In the genomic region with DNA sequence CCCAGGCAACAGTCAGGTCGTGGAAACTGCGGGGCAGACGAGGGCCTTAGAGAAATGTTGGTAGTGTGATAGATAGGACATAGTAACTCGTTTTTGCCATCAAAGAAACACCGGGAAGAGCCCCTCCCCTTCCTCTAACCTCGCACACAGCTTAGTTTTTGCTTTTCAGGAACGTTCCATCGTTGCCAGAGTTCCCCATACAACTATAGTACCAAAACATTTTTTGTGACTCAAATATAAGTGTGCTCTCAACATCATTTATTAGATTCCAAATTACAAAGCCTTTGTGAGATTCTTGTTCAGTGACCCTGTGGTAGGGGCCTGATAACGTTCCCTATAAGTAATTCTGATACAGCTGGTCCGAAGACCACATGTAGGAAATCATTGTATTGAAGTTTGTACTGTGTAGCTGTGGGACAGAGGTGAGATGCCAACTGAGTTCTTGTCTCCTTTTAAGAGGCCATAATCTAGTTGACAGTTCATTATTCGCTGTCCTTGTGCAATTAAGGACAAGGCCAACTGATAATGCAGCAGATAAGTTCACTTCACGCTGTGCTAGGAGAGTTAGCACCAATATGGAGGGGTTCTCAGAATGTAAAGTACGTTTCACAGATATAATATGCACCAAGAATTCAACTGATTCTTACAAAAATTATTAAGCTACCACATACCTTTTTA, we compare ENCODE assay signal across 8 mouse cellular contexts. TPM values are rescaled to one million over a fixed set of nuclear protein-coding genes. Genes with fewer than 3 reads are reported as not detected.
DNase-seq lines count a peak whose midpoint lies in the region; ATAC-seq and TF ChIP-seq lines count a peak whose summit lies in the region.

No protein-coding gene starts in this region.

- peak overlapping the region; percentile 71 for H3K9ac ChIP-seq in liver, embryonic 12.5 days

- no peak for TF ChIP-seq POLR2A in testis, adult 2 months (IDR thresholded peaks at IDR 0.05; ENCODE audit: control insufficient read depth, low read depth, low read length)

- ATAC-seq in liver, embryonic 12.5 days = no peak
- ATAC-seq in CD4-positive, CD25-positive, alpha-beta regulatory T cell, adult 4 months = no peak

- no peak for TF ChIP-seq CTCF in gastrocnemius, adult 2 months (IDR thresholded peaks at IDR 0.05)
- TF ChIP-seq CTCF in testis, adult 2 months (IDR thresholded peaks at IDR 0.05; ENCODE audit: control insufficient read depth, insufficient read depth, insufficient replicate concordance, low read depth, low read length) = peak; percentile 8; the same call in 1 of the 2 replicates

- peak overlapping the region; percentile 89 for H3K4me2 ChIP-seq in liver, embryonic 12.5 days

- H3K36me3 ChIP-seq in testis, adult 2 months (ENCODE audit: control insufficient read depth, insufficient read depth, low read length) = no peaks in the 10 kb centered on the region
- H3K36me3 ChIP-seq in liver, embryonic 12.5 days = peaks cover 24% of the 10 kb centered on the region

- WGBS in liver, embryonic 12.5 days (ENCODE audit: insufficient replicate concordance) = 8% methylated on average over 13 of the region's 13 CpGs

- H3K4me1 ChIP-seq in testis, adult 2 months (ENCODE audit: control insufficient read depth, insufficient read depth, low read length) = peaks cover 14% of the 10 kb centered on the region
- H3K4me1 ChIP-seq in liver, embryonic 12.5 days = peaks cover 47% of the 10 kb centered on the region

- DNase-seq in gastrocnemius, adult 2 months = no peak
- DNase-seq in gastrocnemius, postnatal 25 days = no peak
- DNase-seq in testis, postnatal 10 days (ENCODE audit: low spot score) = no peak
- DNase-seq in urinary bladder, adult 18-20 months (ENCODE audit: low spot score in 2 of 2) = no peak
- no peak for DNase-seq in frontal cortex, postnatal 36 days (ENCODE audit: low spot score in 2 of 2)

- H3K4me3 ChIP-seq in gastrocnemius, adult 2 months = peak overlapping the region; percentile 94
- H3K4me3 ChIP-seq in testis, adult 2 months (ENCODE audit: control insufficient read depth, low read depth, low read length) = peak overlapping the region; percentile 96
- H3K4me3 ChIP-seq in liver, embryonic 12.5 days = peak overlapping the region; percentile 89

- H3K27ac ChIP-seq in gastrocnemius, adult 2 months = peak overlapping the region; percentile 99
- peak overlapping the region; percentile 99 for H3K27ac ChIP-seq in testis, adult 2 months (ENCODE audit: control insufficient read depth, insufficient read depth, low read depth, low read length)
- peak overlapping the region; percentile 81 for H3K27ac ChIP-seq in liver, embryonic 12.5 days

- intact Hi-C loops in gastrocnemius, adult 2 months (cut with DNase I) = loop anchor here (2.0 kb wide), 1 partner anchor 54 kb away; a partner anchor contains a TSS

- no peaks in the 10 kb centered on the region for H3K9me3 ChIP-seq in liver, embryonic 12.5 days (replicated peaks)

- H3K27me3 ChIP-seq in testis, adult 2 months (ENCODE audit: control insufficient read depth, insufficient read depth, low read length) = no peaks in the 10 kb centered on the region
- 0 out of 2 replicates have a peak, but pooled peaks cover 4% of the 10 kb centered on the region for H3K27me3 ChIP-seq in liver, embryonic 12.5 days (replicated peaks)

RNA-seq across cellular contexts. Expression of a gene that starts 0.9 kb away (rescaled TPM):
- total RNA-seq in gastrocnemius, adult 2 months (2021) = 100 to 1,000 TPM; 395 to 484 TPM
- total RNA-seq in gastrocnemius, postnatal 25 days (2021) = 100 to 1,000 TPM; 348 to 389 TPM
- 46.7 and 59.1 TPM in 2 replicates for polyA plus RNA-seq in testis, adult 2 months (2012; rRNA removed)
- polyA plus RNA-seq in liver, embryonic 12.5 days (2016; fragmentation: Nextera tagmentation; extraction: Ambion mirVana) = 26.7 and 32.4 TPM in 2 replicates
- polyA plus RNA-seq in CD4-positive, CD25-positive, alpha-beta regulatory T cell, adult 4 months (2017; shearing (Covaris generic)) = 10 to 100 TPM; 21.3 to 26.1 TPM

RNA-seq across cellular contexts. Expression of a gene that starts 19.0 kb away (rescaled TPM):
- total RNA-seq in gastrocnemius, adult 2 months (2021) = 10 to 100 TPM; 21.4 to 31.0 TPM
- 10 to 100 TPM; 28.2 to 31.1 TPM for total RNA-seq in gastrocnemius, postnatal 25 days (2021)
- polyA plus RNA-seq in testis, adult 2 months (2012; rRNA removed) = 5.3 and 6.7 TPM in 2 replicates
- 25.6 and 26.7 TPM in 2 replicates for polyA plus RNA-seq in liver, embryonic 12.5 days (2016; fragmentation: Nextera tagmentation; extraction: Ambion mirVana)
- not detected for polyA plus RNA-seq in CD4-positive, CD25-positive, alpha-beta regulatory T cell, adult 4 months (2017; shearing (Covaris generic))

RNA-seq across cellular contexts. Expression of a gene that starts 41.8 kb away (rescaled TPM):
- 10 to 100 TPM; 35.0 to 42.0 TPM for total RNA-seq in gastrocnemius, adult 2 months (2021)
- 10 to 100 TPM; 32.8 to 34.6 TPM for total RNA-seq in gastrocnemius, postnatal 25 days (2021)
- polyA plus RNA-seq in testis, adult 2 months (2012; rRNA removed) = 15.4 and 16.6 TPM in 2 replicates
- polyA plus RNA-seq in liver, embryonic 12.5 days (2016; fragmentation: Nextera tagmentation; extraction: Ambion mirVana) = 51.6 and 52.4 TPM in 2 replicates
- 10 to 100 TPM; 50.8 to 52.7 TPM for polyA plus RNA-seq in CD4-positive, CD25-positive, alpha-beta regulatory T cell, adult 4 months (2017; shearing (Covaris generic))

RNA-seq across cellular contexts. Expression of a gene that starts 53.3 kb away (rescaled TPM):
- 10 to 100 TPM; 11.1 to 13.6 TPM for total RNA-seq in gastrocnemius, adult 2 months (2021)
- 10 to 100 TPM in 1 of 2 experiments, 1 to 10 TPM in 1; 8.1 to 11.3 TPM for total RNA-seq in gastrocnemius, postnatal 25 days (2021)
- polyA plus RNA-seq in testis, adult 2 months (2012; rRNA removed) = 15.2 and 16.8 TPM in 2 replicates
- 14.3 and 14.4 TPM in 2 replicates for polyA plus RNA-seq in liver, embryonic 12.5 days (2016; fragmentation: Nextera tagmentation; extraction: Ambion mirVana)
- 10 to 100 TPM; 11.7 to 21.8 TPM for polyA plus RNA-seq in CD4-positive, CD25-positive, alpha-beta regulatory T cell, adult 4 months (2017; shearing (Covaris generic))
